Mouse (Mus musculus) heart, postnatal 10 days (tissue): ENCODE data around the gene B3galnt2. TPM values are rescaled to one million over a fixed set of nuclear protein-coding genes. Genes with fewer than 3 reads are reported as not detected.
A peak's percentile ranks its signal among the peaks of the same experiment; 100 is the strongest.
"Not testable (repeated sequence)": the region's sequence is repeated elsewhere in the genome, so short reads cannot be mapped to it uniquely, and the experiment has no call there.

Experiments
- DNase-seq, 2 experiments: peaks; one replicate each; pipeline ENCODE4 v3.0.0; 2021
- intact Hi-C: fragments of 180-260 bp; cut with DNase I; formaldehyde crosslinking; loops from one replicate; pipeline ENCODE4 v1.15.1; 2025
- total RNA-seq, 2 experiments: library from RNA; stranded (reverse); gene quantifications; 2 replicates each; pipeline ENCODE4 v1.2.3; 2021

Gene B3galnt2
- total RNA-seq = 10 to 100 TPM; 16.5 to 19.1 TPM

DNA sequence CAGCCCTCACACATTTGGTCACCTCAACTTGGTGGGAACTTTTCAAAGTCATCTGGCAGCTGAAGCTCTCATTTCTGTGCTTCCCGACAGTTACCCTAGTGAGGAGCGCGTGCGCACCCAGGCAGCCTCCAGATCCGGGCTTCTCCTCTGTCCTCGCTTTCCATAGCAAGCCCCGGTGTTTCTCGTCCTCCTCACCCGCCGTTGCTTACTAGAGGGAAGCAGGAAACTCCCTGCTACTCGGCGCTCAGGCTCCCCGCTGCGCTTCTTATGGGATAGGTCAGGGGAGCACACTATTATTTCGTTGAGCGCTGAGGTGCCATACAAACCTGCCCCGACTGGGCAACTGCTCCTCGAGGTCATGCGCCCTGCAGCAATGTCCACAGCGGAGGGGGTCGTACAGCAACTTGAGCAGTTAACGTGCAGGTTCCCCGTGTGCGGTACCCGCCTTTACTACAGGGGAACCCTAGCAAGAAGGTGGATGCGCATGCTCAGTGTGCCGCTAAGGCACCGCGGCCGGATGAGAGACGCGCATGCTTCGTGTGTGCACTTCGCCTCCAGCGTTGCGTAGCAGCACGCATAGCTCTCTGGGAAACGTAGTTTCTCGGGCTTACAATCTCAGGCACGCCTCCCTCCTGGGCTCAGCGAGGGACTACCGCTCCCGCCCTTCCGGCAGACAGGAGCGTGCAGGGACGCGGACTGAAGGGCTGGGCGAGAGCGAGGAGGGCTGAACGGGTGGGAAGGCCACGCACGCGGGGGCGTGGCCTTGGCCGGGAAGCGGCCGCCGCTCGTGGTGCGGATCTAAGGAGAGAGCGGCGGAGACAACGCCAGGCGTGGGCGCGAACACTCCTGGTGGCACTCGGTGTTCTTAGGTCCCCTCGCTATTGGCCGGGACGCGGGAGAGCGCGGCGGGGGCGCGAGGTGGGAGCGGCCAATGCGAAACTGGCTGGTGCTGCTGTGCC, at the start of gene B3galnt2:
Gene B3galnt2, plus strand, starts transcription at position 596 of the 959 bp plus-strand sequence.
- DNase-seq = peak; percentile 97 to 98
- intact Hi-C loops = loop anchor here (5.0 to 10.0 kb wide), 2 partner anchors 62 to 661 kb away; partner anchors contain the start of genes Mrpl32 and Psma2

DNA sequence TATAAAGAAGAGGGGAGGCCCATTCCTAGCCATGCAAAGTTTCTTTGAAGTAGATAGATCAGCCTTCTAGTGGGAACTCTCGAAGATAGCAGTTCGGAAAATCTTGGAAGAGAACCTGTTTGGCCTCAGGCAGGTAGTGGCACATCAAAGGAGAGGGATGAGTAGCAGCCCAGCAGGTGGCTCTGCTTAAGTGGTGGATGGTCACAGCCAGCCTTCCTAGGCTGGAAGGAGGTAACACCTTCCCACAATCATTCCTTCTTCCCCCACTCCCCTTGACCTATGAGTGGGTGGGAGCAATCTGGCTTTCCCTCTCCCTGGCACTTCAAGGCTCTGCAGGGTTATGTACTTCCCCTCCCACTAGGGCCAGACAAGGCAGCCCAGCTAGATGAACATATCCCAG, 42.9 kb upstream of the B3galnt2 start:
- intact Hi-C loops = no loop called here
- DNase-seq = no peak

DNA sequence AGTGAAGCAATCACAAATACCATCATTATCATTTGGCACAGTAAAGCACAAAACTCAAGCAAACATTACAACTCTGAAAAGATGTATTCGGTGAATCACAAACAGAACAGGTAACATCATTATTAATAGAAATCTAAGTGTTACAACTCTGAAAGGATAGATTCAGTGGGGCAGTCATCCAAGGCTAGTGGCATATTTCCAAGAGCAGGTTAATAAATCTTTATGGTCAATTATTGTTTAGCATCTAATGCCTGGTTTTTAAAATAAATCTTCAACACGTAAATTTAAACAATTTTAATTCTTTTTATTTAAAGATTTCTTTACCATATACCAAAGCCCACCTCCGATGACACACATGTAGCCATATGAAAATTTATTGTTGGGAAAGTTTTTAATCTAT, 34.9 kb upstream of the B3galnt2 start:
- intact Hi-C loops = no loop called here
- DNase-seq = no peak

DNA sequence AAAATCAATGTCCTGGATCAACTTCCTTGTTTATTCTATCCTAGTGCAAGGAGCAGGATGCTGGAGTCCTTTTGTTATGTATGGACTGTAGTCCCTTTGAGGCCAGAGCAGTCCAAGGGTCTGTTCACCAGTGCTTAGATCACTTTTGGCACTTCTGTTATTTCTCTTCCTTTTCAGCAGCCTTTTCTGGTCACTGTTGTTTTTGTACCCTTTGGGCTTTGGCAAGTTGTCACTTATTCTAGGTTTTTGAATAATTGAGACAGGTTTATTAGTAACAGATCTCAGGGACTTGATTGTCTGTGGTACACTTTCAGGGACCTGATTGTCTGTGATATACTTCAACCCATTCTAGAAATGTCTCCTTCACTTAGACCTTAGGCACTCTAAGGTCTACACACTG, 31.7 kb upstream of the B3galnt2 start:
- DNase-seq = no peak
- intact Hi-C loops = no loop called here

DNA sequence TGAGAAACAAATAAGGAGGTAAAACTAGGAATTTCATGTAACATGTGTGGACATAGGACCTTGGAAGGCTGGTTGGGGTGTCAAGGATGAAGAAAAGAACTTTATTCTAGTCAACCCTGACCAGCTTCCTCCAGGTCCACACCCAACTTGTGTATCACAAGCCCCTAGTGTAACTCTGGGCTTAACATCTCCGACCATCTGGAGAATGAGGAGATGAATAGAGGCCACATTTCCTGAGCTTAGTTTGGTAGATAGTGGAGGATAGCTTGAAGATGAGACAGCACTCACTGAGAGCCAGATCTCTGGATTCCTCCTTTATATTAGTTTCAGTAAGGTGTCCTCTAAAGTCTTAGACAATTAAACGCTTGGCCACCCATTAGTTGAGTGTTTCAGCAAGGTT, 24.3 kb upstream of the B3galnt2 start:
- intact Hi-C loops = no loop called here

DNA sequence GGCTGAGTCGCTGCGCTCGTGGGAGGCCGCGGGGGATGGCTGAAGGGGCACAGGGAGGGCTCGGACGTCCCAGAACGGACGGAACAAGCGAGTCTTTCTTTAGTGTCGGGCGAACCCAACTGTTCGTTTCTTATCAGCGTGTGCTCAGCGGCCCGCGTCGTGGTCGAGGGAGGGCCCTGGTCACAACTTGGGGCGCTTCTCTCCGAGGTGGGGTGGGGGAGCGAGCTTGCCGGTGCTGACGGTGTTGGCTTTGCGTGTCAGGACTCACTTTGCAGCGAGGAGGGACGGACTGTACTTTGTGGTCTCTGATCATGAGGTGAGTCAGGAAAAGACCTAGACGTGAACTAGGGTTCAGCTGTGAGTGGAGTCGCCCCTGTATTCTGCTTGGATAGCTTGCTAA, 662 bp downstream of the B3galnt2 start:
- intact Hi-C loops = loop anchor here (5.0 to 10.0 kb wide), 3 partner anchors 63 to 660 kb away; partner anchors contain the start of genes Mrpl32, Psma2 and Tbce
- DNase-seq = peak; percentile 55 to 61

More for the DNA sequence above, 24.3 kb upstream of the B3galnt2 start:
- DNase-seq = no peak

DNA sequence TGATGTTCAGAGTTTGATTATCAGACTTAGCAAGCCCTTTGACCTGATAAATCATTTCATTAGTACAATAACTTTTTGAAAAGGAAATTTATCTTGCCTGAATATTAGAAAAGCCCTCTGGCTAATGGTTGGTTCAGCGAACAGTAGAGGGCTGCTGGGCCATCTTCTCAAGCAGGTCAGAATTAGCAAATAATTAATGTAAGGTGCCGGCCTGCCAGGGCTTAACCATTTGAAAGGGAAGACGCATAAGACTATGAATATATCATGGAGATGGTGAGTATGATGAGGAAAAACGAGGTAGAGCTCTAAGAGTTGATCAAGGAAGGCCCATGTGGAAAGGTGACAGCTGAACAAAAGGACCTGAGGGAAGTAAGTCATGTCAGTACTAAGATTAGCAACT, 2.4 kb downstream of the B3galnt2 start:
- intact Hi-C loops = loop anchor here (5.0 to 10.0 kb wide), 2 partner anchors 81 to 658 kb away; partner anchors contain the start of genes Mrpl32, Psma2 and Tbce
- DNase-seq = no peak

DNA sequence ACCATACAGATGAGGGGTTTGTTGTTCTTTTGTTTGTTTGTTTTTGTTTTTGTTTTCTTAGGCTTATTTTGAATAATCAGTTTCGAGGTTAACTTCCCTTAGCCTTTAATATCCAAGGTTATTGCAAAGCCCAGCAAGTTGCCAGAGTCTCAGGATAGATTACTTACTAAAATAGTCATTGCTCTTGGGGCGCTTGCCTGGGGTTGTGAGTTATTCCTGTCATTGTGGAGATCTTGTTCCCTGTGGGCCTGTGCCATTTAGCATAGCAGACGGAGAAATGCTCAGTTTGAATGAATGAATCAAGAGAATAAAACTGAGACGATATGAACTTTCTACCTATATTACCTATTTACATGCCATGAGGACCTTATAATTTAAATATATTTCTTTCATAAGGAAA, 5.9 kb downstream of the B3galnt2 start:
- intact Hi-C loops = no loop called here
- DNase-seq = peak in 1 of 2 experiments; percentile 15

DNA sequence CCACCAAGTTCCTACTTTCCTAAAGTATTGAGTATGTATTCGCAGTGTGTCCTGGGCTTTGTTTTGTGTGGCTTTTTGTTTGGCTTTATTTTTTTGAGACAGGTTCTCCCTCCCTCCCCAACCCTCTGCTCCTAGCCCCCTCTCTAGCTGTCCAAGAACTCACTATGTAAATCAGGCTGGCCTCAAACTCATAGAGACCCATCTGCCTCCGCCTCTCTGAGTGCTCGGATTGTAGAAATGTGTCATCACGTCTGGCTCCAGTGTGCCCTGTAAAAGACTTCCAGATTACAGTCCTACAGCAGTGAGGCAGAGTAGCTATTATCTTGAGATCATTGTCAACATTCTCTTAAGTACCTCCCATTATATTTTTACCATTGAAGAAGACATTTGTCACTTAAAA, 6.8 kb downstream of the B3galnt2 start:
- intact Hi-C loops = no loop called here
- no peak for DNase-seq

DNA sequence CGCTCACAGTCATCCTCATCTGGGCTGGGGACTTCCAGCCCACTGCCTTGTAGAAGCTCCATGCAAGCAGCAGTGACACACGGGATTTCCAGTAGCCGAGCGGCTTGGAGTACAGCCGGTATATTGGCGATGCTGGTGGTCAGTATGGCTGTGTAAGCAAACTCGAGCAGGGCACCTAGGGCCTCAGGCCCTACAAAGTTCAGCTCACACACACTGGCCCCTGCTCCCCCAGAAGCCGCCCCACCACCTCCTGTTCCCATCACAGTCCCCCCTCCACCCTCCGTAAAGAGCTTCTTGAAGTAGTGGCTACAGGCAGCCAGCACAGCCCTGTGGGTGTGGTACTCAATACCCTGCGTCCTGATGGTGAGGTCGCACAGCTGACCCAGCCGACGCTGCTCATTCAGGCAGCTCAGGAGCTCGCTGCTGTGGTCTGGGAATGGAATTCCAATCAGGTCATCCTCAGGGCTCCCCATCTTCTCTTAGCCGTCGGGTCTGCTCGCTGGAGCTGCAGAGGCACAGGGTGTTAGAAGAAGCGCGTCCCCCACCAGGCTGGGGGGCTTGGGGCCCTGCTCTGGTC, 11.2 kb downstream of the B3galnt2 start:
- DNase-seq = no peak
- intact Hi-C loops = no loop called here

DNA sequence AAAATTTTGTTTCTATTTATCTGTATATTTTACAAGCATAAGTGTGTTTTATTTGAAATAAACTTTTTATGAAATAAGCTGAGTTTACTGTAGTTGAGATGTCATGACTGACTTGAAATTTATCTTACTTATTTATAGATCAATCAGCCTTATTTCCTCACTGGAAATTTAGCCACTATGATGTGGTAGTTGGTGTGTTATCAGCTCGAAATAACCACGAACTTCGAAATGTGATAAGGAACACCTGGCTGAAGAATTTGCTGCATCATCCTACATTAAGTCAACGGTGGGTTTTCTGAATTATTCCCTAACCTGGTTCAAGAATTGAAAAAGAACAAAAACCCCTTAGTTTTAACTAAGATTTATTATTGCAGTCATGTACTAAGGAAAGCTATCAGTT, 11.9 kb downstream of the B3galnt2 start:
- intact Hi-C loops = no loop called here
- no peak for DNase-seq

DNA sequence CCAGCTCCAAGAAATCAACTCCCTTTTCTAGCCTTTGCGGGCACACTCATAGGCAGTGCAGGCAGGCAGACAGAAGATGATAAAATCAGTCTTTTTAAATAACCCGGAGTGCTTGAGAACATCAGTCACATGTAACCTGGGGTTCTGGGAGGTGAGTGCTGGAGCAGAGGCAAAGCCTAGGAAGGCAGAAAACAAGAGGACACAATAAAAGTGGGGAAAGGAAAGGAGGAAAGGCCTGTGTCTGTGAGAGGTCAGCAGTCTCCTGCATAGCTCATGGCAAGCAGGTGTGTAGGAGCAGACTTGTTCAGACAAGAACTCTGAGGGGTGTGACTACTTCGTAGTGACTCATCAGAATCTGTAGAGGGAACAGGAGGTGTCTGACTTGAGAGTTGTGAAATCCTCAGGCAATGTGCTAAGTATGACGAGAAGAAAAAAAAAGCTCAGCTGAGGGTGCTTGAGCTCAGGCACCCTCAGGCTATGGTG, 14.4 kb downstream of the B3galnt2 start:
- intact Hi-C loops = no loop called here
- DNase-seq = no peak

DNA sequence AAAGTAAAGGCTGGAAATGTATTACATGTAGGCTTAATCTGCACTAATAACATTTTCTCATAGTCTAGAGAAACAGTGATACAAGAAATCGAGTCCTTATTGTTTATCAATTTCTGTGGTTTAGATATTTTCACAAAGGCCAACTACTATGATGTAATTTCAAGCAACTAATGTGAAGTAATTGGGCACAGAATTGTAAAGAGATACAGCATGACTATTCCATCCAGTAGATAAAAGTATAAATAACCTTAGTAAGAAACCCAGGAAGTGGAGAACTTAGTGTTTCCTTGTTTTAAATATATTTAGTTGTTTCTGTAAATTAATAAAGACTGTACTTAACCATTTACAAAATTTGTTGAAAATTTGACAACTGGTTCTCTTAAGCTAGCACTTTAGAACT, 15.5 kb downstream of the B3galnt2 start:
- no peak for DNase-seq
- intact Hi-C loops = no loop called here

DNA sequence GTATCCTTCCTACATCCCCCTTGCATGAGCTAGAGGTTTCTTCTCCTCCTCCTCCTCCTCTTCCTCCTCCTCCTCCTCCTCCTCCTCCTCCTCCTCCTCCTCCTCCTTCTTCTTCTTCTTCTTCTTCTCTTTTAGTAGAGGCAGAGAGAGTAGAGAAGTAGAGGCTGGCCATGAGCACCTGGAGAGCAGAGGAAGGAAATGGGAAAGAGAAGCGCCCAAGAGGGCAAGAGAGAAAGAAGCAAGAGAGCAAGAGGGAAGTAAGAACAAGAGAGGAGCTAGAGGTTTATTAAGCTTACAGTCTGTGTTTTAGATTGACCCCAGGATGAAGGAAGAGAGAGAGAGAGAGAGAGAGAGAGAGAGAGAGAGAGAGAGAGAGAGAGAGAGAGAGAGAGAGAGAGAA, 27.6 kb downstream of the B3galnt2 start:
- DNase-seq, intact Hi-C loops: not testable (repeated sequence)

DNA sequence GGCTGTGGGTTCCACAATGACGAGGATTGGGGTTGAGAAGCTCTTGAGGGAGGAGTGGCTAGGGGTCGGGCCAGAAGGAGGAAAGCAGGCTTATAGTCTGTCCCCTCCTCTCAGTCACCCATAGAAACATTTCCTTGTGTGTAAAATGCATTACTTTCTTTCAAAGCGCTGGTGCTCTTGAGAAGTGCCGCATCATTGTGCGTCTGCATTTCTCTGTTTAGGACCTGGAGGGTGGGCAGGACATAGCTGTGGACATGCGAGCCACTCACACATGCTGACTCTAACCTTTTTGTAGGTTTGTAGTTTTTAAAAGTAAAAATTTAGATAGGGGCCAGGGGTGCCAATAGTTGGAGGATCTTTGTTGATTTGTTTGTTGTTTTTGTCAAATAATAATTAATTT, 29.3 kb downstream of the B3galnt2 start:
- DNase-seq = no peak
- intact Hi-C loops = no loop called here

DNA sequence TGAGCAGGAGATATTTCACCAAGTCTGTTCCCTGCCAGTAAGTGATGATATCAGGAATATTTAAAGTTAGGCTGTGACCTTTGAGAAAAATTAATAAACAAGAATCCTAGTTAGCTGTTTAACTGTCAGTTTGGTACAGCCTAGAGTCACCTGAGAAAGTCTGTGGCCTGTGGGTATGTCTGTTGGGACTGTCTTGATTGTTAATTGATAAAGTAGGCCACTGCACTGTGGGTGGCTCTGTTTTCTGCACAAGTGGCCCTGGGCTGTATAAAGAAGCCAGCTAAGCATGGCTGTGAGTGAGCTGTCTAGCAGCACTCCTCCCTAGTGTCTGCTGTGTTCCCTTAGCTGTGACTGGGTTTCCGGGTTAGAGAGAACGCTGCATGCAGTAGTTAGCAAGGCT, 34.9 kb downstream of the B3galnt2 start:
- intact Hi-C loops = no loop called here

DNA sequence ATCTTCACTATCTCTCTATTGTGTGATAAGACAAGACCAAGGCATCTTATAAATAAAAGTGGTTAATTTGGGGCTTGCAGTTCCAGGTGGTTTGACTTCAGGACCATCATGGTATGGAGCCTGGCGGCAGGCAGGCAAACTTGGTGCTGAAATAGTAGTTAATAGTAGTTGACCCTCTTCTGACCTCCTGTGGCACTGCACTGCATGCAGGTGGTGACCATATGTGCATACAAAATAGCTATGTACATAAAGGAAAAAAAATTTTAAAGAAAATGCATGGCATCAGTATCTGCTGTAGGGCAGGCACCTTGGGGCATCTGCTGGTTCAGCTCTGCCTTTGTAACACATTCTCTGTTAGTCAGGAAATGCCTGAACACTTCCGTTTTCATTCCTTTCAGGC, 36.1 kb downstream of the B3galnt2 start:
- intact Hi-C loops = no loop called here
- no peak for DNase-seq

More for the DNA sequence above, 34.9 kb downstream of the B3galnt2 start:
- no peak for DNase-seq

DNA sequence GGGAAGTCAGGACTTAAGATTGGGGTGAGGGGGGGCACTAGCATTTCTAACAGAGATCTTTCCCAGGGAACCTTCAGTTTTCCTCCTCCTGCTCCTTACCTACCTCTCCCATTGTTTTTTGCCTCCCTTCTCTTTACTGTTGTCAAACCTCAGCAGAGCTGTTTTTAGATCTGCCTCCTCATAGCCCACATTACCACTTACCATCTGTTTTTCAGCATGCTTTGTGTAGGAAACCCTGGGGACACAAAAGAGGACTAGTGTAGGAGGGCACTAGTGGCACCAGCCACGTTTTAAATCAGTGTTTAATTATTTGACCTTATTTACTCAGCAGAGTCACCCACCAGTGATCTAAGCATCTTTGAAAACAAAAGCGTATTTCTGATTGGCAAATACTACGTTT, 38.8 kb downstream of the B3galnt2 start:
- intact Hi-C loops = no loop called here
- DNase-seq = no peak

DNA sequence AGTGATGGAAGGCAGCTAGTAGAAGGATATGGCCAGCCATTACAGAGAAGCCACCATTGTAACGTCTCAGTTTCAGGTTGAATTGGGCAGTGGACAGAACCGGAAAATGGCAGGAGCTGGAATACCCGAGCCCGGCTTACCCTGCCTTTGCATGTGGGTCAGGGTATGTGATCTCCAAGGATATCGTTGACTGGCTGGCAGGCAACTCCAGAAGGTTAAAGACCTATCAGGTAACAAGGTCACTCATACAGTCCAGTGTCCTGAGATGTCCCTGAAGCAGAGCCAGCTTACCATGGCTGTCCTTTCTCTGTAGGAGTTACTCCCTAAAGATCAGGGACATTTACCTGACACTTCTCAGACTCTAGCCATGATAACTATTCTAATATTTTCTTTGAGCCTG, 40.8 kb downstream of the B3galnt2 start:
- intact Hi-C loops = no loop called here

DNA sequence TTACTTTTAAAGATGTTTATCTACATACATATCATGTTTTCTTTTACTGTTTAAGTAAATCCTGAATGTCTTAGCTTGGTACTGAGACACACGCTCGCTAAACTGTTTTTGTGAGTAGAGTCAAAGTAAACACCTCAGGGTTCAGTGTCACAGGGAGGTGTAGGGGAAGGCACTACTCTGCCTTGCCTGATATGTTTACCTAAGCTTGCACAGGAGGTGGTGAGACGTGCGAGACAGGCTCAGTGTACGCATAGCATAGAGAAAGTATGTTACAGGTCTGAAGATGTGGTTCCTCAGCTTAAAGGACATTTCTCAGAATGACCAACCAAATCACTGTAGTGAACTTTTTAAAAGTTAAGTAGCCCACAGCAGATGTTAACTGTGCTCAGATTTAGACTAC, 43.2 kb downstream of the B3galnt2 start:
- no peak for DNase-seq
- intact Hi-C loops = no loop called here

More for the DNA sequence above, 40.8 kb downstream of the B3galnt2 start:
- DNase-seq = no peak

DNA sequence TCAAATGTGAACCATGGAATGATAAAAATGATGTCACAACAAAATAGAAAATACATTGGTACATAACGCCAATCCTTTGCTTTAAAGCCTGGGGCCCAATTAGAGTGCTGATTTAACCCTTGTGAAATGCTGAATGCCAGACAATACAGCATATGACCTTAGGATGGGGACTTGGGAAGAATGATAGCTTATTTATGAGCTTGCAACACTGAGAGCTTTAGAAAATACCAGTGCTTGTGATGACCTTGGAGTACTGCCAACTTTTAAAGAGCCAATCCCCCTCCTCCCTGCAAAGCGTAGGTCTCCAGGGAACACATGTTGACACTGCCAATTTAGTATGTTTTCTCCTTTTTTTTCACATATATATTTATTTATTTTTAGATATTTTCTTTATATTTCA, 48.4 kb downstream of the B3galnt2 start:
- intact Hi-C loops = no loop called here

DNA sequence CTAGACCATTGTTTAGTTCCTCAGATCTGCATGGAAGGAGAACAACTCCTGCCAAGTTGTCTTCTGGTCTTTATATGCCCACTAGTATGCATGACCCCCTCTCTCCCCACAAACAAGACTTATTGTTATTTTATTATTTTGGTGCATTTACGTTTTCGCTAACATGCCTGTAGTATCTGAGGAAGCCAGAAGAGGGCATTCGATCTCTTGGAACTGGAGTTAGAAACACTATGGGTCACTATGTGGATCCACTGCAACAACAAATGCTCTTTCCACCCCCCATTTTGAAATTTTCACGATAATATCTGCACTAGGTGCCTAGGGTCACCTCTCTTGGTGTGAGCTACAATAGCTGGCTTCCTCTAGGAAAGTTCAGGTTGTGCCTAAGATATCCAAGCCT, 49.8 kb downstream of the B3galnt2 start:
- peak; percentile 10 to 35 for DNase-seq
- intact Hi-C loops = no loop called here

More for the DNA sequence above, 48.4 kb downstream of the B3galnt2 start:
- no peak for DNase-seq
